Mouse (Mus musculus): Measurements from ENCODE around the gene Sfxn3.

Sfxn3 gene

GRCm38 (mm10) chr19:45047417-45047934 is at the start of gene Sfxn3:
Gene Sfxn3, plus strand, starts transcription at chr19:45047503.
- DNase-seq: peak; percentile 97

DNA sequence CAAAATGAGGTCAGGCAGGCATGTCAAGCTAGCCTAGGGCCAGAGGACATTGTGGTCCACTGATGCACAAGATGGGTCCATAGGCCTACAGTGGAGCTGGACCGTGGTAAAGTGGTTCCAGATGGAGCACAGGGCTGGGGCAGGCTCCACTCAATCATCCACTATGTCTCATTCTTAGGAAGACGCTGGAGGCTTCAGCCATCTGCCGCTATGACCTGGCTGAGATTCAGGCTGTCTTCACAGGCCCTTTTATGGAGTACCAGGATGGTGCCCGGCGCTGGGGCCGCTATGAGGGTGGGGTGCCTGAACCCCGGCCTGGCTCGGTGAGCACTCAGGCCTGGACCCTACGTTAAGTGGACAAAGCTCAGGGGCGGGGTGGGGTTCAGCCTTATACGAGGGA is 49.5 kb upstream of the Sfxn3 start:
- peak; percentile 39 for DNase-seq

DNA sequence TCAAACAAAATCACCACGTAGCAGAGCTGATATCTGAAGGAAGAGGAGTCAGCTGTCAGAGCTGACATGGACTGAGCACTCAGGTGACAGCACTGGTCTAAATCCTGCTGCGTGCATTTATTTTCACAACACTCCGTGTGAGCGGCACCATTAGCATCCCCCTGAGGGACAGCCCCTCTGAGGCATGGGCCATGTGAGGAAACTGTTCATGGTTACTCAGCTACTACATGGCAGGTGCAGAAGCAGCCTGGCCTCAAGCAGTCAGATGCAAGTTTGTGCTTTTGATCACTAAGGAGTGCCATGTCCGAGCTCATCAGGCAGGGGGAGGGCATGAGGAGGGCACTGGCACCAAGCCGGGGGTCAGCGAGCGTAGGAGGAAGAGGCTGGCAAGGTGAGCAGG is 47.7 kb upstream of the Sfxn3 start:
- DNase-seq: no peak

GRCm38 (mm10) chr19:45002301-45002700 is 45.0 kb upstream of the Sfxn3 start:
- no peak for DNase-seq

GRCm38 (mm10) chr19:45003740-45004516 is 43.4 kb upstream of the Sfxn3 start:
- no peak for DNase-seq

DNA sequence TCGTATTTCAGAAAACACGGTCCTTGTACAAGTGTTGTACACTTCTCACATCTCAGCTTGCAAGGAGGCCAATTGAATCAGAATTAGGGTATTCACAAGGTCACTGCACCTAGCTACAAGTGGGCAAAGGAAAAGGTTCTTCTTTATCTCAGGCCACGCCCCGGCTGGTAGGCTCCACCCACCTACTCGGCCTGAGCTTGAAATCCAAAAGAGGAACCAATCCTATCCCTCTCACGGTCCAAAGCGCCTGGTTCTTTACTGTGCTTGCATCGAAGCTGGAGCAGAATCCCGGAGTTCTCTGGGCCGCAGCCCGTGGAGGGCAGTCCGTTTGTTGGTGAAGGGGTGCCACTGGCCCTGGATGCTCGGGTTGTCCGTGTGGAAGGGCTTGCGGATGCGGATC is 41.9 kb upstream of the Sfxn3 start, which contains the start of gene Twnk:
Twnk (plus strand) TSS at position 220 of the 400 bp plus-strand sequence.
- DNase-seq: no peak

- DNase-seq: peak; percentile 95
These were observed 41.2 kb upstream of the Sfxn3 start, which contains the start of gene Mrpl43 for GRCm38 (mm10) chr19:45005957-45006712. Gene Mrpl43, minus strand, starts transcription at chr19:45006442.

- no peak for DNase-seq
These were observed 40.3 kb upstream of the Sfxn3 start for GRCm38 (mm10) chr19:45007021-45007420.

DNA sequence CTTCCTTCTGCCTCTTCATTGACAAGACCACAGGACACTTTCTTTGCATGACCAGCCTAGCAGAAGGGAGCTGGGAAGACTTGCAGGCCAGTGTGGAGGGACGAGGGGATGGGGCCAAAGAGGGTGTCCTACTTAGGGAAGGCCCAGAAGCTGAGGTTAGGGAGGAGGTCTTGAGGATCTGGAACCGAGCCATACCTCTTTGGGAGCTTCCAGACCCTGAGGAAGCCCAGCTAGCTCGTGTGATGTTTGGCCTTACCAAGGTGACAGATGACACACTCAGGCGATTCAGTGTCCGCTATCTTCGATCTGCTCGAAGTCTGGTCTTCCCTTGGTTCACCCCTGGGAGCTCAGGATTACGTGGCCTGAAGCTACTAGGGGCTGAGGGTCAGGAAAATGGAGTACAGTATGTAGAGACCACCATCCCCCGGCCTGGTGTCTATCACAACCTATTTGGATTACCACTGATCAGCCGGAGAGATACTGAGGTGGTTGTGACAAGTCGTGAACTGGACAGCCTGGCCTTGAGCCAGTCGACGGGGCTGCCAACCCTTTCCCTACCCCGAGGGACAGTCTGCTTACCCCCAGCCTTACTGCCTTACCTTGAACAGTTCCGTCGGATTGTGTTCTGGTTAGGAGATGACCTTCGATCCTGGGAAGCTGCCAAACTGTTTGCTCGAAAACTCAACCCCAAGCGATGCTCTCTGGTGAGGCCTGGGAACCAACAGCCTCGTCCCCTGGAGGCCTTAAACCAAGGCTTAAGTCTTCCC is 39.7 kb upstream of the Sfxn3 start:
- DNase-seq: no peak

GRCm38 (mm10) chr19:45010646-45011045 is 36.7 kb upstream of the Sfxn3 start:
- DNase-seq: no peak

DNA sequence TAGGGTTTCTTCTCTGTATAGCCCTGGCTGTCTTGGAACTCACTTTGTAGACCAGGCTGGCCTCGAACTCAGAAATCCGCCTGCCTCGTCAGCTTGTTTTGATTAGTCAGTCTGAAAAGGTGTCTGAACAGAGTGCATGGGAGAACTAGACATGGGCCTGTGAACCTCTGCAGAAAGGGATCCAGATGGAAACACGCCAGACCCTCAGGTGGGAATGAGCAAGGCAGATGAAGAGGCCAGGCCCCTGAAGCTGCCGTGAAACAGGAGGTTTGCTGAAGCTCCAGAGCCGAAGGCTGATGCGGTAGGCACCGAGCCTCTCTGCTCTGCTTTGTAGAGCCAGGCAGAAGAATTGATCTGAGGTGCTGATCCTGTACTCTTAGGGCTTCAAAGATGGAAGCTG is 35.1 kb upstream of the Sfxn3 start:
- DNase-seq: no peak

DNA sequence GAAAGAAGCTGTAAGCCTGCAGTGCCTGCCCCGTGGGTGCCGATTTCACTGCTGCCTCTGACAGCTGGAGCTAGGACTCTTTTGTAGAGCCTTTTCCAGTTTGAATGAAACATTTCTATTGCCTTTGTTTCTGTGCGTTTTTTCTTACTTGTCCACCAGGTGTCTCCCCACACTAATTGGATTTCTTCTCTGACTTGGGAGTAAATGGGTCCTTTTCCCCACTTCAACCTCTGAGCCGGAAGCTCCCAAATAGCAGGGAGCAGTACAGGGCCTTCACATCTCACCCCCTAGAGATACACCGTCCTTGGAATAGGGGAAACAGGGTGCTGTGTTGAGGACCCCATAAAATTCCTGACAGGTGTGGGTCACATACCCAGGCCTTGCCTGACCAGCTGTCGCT is 34.7 kb upstream of the Sfxn3 start:
- DNase-seq: peak; percentile 75

DNA sequence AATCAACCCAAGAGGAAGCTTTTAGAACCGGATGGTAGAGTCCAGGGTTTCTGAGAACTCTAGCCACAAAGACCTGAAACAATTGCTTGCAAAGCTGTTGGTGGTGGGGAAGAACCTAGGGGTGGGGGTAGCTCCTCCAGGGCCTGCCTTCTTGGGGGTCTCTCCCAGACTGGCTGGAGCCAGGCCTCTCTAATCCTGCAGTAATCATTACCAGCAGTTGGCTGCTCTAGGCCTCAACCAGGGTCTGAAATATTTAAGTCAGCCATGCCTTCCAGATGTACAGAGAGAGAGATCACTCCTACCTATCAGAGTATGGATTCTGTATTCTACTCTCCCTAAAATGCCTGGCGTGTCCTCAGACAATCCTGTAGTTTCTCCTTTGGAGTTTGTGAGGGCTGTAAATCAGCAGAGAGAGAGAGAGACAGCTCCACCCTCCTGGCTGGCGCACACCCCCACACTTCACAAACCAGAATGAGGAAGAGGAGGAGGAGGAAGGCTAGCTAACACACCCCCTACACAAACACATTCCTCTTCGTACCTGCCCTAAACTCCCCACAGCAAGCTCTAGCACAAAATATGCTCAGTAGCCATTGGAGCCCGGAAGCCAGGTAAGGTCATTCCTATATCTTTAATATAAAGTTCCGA is 33.6 kb upstream of the Sfxn3 start:
- DNase-seq: no peak

DNA sequence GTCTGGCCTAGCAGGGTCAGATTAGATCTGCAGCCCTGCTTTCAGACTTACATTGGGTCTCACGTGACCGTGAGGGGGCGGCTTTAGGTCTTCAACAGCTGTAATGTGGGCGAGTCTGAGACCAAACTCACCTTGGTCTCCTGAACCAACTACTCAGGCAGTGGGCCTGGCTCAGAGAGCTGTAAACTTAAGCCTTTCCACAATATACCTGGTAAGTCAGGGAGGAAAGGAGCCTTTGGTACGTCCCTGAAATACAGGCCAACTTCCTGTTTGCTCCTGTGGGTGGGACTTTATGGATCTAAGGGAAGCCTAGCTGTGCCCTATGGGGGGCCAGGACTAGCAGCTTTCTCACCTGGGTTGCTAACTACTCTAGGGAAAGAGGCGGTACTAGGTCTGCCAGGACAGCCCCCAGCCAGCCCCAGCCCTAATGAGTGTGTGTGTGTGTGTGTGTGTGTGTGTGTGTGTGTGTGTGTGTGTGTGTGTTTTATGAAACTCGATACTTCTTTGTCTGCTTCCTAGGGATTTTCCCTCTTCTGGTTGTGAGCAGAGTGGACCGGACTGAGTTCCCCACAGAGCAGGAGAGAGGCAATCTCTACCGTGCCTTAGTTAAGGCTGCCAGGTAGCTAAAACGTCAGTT is 32.9 kb upstream of the Sfxn3 start, which contains the start of gene Lzts2:
Lzts2 (plus strand) TSS at position 80 of the 637 bp plus-strand sequence.
- no peak for DNase-seq

- peak; percentile 78 for DNase-seq
These were observed 32.3 kb upstream of the Sfxn3 start for GRCm38 (mm10) chr19:45014981-45015402.

DNA sequence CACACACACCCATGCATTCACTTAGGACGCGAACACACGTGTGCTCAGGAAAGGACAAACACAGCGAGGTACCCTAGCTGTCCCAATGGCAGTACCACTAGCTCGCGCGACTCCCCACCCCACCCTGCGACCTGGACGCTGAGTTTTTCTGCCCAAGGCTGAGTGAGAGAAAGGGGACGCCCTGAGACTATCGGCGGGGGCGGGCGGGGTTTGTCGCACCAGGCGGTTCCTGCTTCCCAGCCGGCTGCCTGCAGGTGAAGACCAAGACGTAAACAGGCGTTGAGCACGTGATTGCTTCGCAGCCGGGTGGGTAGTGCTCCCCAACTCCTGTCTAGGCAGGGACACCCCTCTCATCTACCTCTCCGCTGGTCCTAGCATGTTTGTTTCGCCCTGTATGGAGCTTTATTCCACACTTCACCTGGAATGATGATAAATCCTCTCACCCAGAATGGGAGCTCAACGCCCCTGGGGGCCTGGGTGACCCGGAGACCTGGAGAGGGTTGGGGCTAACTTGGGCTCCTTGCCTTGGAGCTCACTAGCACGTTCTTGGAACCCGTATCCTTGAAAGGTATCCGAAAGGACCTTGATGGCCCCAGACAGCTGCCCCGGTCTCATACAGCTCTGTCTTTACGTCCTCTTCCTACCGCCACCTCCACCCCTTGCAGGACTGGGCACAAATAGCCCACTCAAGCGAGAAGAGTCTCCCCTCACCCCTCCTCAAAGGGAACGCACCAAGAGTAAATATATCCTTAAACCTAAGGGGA is 31.6 kb upstream of the Sfxn3 start:
- DNase-seq: peak; percentile 82

DNA sequence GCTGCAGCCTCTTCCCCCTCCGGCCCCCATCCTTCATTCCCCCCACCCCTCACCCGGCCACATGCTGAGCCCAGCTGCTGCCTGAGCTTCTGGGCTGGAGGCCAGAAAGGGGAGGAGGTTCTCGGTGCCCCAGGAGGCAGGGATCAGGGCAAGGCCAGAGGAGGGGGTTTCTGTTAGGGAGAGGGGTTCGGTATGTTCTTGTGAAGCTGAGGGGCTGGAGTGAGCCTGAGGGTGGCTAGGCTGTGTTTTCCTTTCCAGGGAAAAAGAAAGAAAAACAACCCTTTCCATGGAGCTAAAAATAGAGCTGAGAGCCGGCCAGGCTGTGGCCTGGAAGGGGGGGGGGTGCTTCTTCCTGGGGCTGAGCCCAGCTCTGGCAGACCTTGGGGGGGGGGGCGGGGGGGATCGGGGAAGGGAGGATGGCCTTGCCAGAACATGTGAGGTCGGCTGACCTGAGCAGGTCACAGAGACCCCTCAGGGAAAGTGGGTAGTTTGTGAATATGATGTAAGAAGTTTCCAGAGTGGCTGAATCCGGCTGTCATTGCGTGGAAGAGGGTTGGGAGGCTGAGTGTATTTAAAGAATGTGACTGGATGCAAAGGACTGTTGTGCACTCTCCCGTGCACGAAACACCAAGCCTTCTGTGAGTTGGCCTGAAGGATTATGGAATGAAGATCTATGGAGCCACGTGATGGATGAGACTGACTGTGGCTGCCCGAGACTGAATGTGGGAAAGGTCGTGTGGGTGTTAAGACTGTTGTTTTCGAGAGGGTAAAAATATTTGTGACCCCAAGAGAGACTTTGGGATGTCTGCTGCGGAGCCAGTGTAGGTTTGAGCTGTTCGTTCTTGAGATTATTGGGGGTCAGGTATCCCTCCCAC is 30.7 kb upstream of the Sfxn3 start:
- peak; percentile 89 for DNase-seq

DNA sequence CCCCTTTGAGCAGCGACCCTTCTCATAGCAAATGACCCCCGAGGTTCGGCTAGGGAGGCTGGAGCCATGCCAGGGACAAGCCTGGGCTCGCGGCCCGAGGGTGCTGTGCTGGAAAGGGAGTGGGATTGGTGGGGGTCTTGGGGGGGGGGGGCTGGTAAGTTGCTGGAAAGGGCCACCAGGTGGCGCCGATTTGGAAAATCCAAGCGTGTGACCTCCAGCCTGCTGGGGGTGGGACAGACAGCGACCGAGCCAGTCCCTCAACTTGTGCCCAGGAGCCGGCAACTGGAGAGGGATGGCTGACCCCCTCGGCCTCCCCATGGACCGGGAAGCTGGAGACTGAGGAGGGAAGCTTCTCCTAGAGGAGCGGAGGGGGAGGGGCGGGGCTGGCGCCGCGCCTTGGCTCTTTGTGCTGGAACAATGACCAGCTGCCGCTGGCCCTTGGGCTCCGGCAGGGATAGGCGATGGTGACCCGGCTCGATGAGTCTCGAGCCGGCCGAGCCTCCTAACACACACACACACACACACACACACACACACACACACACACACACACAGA is 30.0 kb upstream of the Sfxn3 start:
- DNase-seq: peak; percentile 89

DNA sequence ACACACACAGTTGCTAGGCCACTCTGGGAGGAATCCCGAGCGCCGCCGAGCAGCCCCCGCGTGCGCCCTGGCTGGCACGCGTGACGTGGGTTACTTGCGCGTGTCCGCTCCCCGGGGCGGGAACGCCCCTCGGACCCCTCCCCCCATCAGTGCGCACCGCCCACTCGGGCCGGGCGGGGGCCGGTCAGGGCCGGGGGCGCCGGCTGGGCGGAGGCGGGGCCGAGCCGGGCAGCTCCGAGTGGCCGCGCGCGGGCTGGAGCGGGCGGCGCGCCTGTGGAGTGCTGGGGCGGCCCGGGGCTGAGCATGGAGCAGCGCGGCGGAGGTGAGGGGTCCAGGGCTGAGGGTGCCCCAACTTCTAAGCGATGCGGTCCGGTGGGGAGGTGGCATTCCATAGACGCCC is 29.4 kb upstream of the Sfxn3 start:
- peak; percentile 84 for DNase-seq

DNA sequence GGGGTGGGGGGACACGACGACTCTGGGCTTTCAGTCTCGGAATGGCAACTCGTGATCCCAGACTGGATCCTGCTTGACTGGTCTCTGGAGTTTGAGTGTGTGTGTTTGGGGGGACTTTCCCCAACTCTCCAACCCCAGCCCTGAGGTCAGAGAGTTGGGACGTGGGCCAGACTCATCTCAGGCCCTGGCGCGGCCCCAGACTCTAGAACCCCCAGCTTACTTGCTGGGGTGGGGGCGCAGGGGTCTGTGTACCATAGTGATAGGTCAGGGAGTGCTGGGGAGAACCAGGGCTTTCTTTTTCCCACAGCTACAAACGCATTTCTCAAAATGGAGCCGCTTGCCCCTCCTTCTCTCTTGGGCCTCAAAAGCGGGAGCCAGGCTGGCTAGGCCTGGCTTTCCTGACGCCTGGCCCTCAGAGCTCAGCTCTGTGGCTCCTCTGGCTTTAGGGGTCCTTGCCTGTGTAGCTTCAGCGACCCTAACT is 28.9 kb upstream of the Sfxn3 start:
- DNase-seq: peak; percentile 75
